ENCODE assay signal across 8 mouse cellular contexts in the genomic region with DNA sequence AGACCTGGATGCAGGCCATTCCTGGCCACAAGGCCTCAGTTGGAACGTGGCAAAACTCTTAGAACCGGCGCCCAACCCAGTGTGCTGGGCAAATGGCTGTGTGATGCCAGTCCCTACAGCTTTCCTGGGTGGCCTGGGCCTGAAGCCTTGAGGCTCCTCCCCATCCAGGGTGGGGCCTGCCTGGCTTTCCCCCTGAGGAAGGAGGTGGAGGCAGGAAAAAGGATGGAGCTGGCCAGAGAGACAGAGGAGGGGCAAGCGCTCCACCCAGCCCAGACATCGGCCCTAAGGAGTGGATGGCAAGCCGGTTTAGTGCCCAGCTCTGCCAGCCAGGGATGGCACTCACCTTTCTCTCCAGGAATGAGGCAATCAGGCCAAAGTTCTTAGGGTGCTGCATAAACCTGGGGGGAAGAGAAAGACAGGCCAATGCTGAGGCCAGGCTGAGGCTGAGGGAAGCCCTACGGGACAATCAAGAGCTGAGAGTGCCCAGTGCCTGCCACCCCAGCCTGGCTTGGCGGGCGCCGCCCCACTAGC.
A peak's percentile ranks its signal among the peaks of the same experiment; 100 is the strongest.
DNase-seq lines count a peak whose midpoint lies in the region; ATAC-seq lines count a peak whose summit lies in the region.

No protein-coding gene starts in this region.

- H3K4me2 ChIP-seq in hindbrain, embryonic 11.5 days (replicated peaks; ENCODE audit: low read depth, low read length) = no peak overlapping the region

- WGBS in hindbrain, embryonic 10.5 days = 94% methylated on average over 10 of the region's 10 CpGs
- 94% methylated on average over 10 of the region's 10 CpGs for WGBS in hindbrain, embryonic 11.5 days

- H3K4me1 ChIP-seq in hindbrain, embryonic 10.5 days (replicated peaks) = peaks cover 11% of the 10 kb centered on the region
- no peaks in the 10 kb centered on the region; the same call in 1 of the 2 replicates for H3K4me1 ChIP-seq in hindbrain, embryonic 11.5 days (replicated peaks; ENCODE audit: control insufficient read depth, insufficient read depth, low read length)

- no peak overlapping the region for H3K9ac ChIP-seq in hindbrain, embryonic 11.5 days (ENCODE audit: low read depth, low read length)

- no peaks in the 10 kb centered on the region for H3K9me3 ChIP-seq in hindbrain, embryonic 10.5 days
- H3K9me3 ChIP-seq in hindbrain, embryonic 11.5 days (ENCODE audit: control insufficient read depth, low read length) = no peaks in the 10 kb centered on the region

- H3K27ac ChIP-seq in hindbrain, embryonic 10.5 days = peak overlapping the region; percentile 66; the same call in 1 of the 2 replicates
- H3K27ac ChIP-seq in hindbrain, embryonic 11.5 days (ENCODE audit: low read depth, low read length) = no peak overlapping the region

- peaks cover 100% of the 10 kb centered on the region for H3K36me3 ChIP-seq in hindbrain, embryonic 10.5 days
- peaks cover 16% of the 10 kb centered on the region; the same call in 1 of the 2 replicates for H3K36me3 ChIP-seq in hindbrain, embryonic 11.5 days (ENCODE audit: control insufficient read depth, insufficient read depth, low read length)

- no peaks in the 10 kb centered on the region for H3K27me3 ChIP-seq in hindbrain, embryonic 10.5 days (ENCODE audit: insufficient read depth, poor library complexity, severe bottlenecking)
- no peaks in the 10 kb centered on the region for H3K27me3 ChIP-seq in hindbrain, embryonic 11.5 days (ENCODE audit: control insufficient read depth, insufficient read depth, low read length)

- DNase-seq in hindbrain, embryonic 10.5 days (ENCODE audit: low spot score) = no peak
- no peak for DNase-seq in hindbrain, embryonic 11.5 days (ENCODE audit: low spot score)
- peak; percentile 81 for DNase-seq in adipocyte (ENCODE audit: low spot score)
- DNase-seq in gastrocnemius, postnatal 36 days = peak; percentile 46 to 58
- peak; percentile 72 to 77 for DNase-seq in lung, adult 18-20 months
- no peak for DNase-seq in right cerebral cortex, postnatal 36 days (ENCODE audit: low spot score in 2 of 2)
- DNase-seq in layer of hippocampus, postnatal 10 days (ENCODE audit: low spot score in 2 of 2) = no peak

- ATAC-seq in hindbrain, embryonic 11.5 days (ENCODE audit: low FRiP score) = no peak
- ATAC-seq in activated CD4-positive, CD25-positive, alpha-beta regulatory T cell, adult 4 months = no peak

- intact Hi-C loops in gastrocnemius, postnatal 36 days (cut with DNase I) = no loop called here

- H3K4me3 ChIP-seq in hindbrain, embryonic 10.5 days = no peak overlapping the region
- no peak overlapping the region for H3K4me3 ChIP-seq in hindbrain, embryonic 11.5 days (ENCODE audit: low read depth, low read length)

Comparison
In these comparisons a context has a peak if more than half of its experiments do, and no peak if none do; other contexts are left out.
1. DNase-seq: peak in adipocyte (single experiment), gastrocnemius, postnatal 36 days (2 of 2) and lung, adult 18-20 months (2 of 2); none in hindbrain, embryonic 10.5 days (single experiment), hindbrain, embryonic 11.5 days (single experiment), right cerebral cortex, postnatal 36 days (0 of 2) and layer of hippocampus, postnatal 10 days (0 of 2).